Mouse (Mus musculus) neutrophil, adult 65 days (primary cell): ENCODE measurements around the gene Map10. TPM values are rescaled to one million over a fixed set of nuclear protein-coding genes. Genes with fewer than 3 reads are reported as not detected.

Experiments used
- total RNA-seq: library from RNA; stranded (reverse); gene quantifications from 2 replicates; pipeline ENCODE4 v1.2.4, GENCODE M21; 2023

The Map10 gene
- 1.8 and 1.9 TPM in 2 replicates for total RNA-seq

GRCm38 (mm10) chr8:125669700-125670195 lies at the start of gene Map10:
Gene Map10 (plus strand): TSS chr8:125669818.

Other genes starting within 250 kb of the Map10 start
- 48.3 and 79.0 TPM in 2 replicates for gene Sipa1l2, start 100.0 kb upstream of the Map10 start, total RNA-seq
- 9.5 and 12.9 TPM in 2 replicates for gene Ntpcr, start 60.1 kb downstream of the Map10 start, total RNA-seq
- not detected in 2 replicates for gene Pcnx2, start 228.5 kb downstream of the Map10 start, total RNA-seq
- not detected in 2 replicates for gene Map3k21, start 240.6 kb downstream of the Map10 start, total RNA-seq